Mouse (Mus musculus) intestine, embryonic 14.5 days (tissue): Measurements from ENCODE around the gene Me1. TPM values are rescaled to one million over a fixed set of nuclear protein-coding genes. Genes with fewer than 3 reads are reported as not detected.

ENCODE experiments used
- ATAC-seq: fragments of 200-750 bp; cut with Nextera tagmentation; replicated peaks from 2 replicates; pipeline ENCODE4 v1.8.0; 2017; ENCODE audit warnings: low read depth, moderate number of reproducible peaks, moderate TSS enrichment, moderate library complexity; ENCODE audit not compliant: low FRiP score, low TSS enrichment
- DNase-seq: peaks from one replicate; pipeline ENCODE4 v3.0.0-alpha.2; 2018; ENCODE audit warnings: low spot score
- H3K27ac ChIP-seq: fragments of 300-500 bp; sonication (generic); 2 replicates; pipeline ENCODE4 v1.5.1; 2014; ENCODE audit warnings: low read depth, mild to moderate bottlenecking, control low read depth
- H3K27me3 ChIP-seq: fragments of 300-500 bp; sonication (generic); replicated peaks from 2 replicates; pipeline ENCODE4 v1.6.1; 2014; ENCODE audit warnings: low read length, control low read depth; ENCODE audit not compliant: control insufficient read depth, insufficient read depth
- H3K36me3 ChIP-seq: fragments of 300-500 bp; sonication (generic); 2 replicates; pipeline ENCODE4 v1.6.1; 2014; ENCODE audit warnings: low read length, control low read depth; ENCODE audit not compliant: control insufficient read depth, insufficient read depth
- H3K4me1 ChIP-seq: fragments of 300-500 bp; sonication (generic); replicated peaks from 2 replicates; pipeline ENCODE4 v1.6.1; 2014; ENCODE audit warnings: low read length, control low read depth, mixed read lengths; ENCODE audit not compliant: control insufficient read depth, insufficient read depth
- H3K4me2 ChIP-seq: fragments of 300-500 bp; sonication (generic); 2 replicates; pipeline ENCODE4 v1.6.1; 2014; ENCODE audit warnings: low read length
- H3K4me3 ChIP-seq: fragments of 300-500 bp; sonication (generic); 2 replicates; pipeline ENCODE4 v1.5.1; 2014; ENCODE audit warnings: low read depth, low read length, control low read depth, mixed read lengths
- H3K9ac ChIP-seq: fragments of 300-500 bp; sonication (generic); 2 replicates; pipeline ENCODE4 v1.6.1; 2014; ENCODE audit warnings: mild to moderate bottlenecking, low read length
- H3K9me3 ChIP-seq: fragments of 300-500 bp; sonication (generic); 2 replicates; pipeline ENCODE4 v1.6.1; 2016; ENCODE audit warnings: low read length, control low read depth; ENCODE audit not compliant: control insufficient read depth
- WGBS: fragments of 180-500 bp; shearing (Covaris S2); extraction: QIAGEN DNeasy Blood & Tissue Kit; methylation state at CpG from one replicate; pipeline ENCODE4 v1.1.7; 2014; 5-methylcytosine and 5-hydroxymethylcytosine counted together
- polyA plus RNA-seq: library from polyadenylated mRNA; unstranded; fragments of >200 nt; fragmentation: Nextera tagmentation; extraction: Ambion mirVana; gene quantifications from 2 replicates; pipeline ENCODE4 v1.2.1, GENCODE M21; 2014

Me1 gene
- polyA plus RNA-seq, 1 experiment from 2014 or later: 11.6 TPM

- Histone ChIP-seq H3K9me3 (no peaks in the 10 kb centered on the region), H3K27me3 (no peaks in the 10 kb centered on the region), H3K9ac (no peak overlapping the region), H3K4me1 (no peaks in the 10 kb centered on the region), H3K27ac (no peak overlapping the region), H3K4me2 (no peak overlapping the region), H3K36me3 (no peaks in the 10 kb centered on the region), H3K4me3 (no peak overlapping the region)
- ATAC-seq (no peak), DNase-seq (no peak)
- 43% methylated on average over 5 of the region's 5 CpGs for WGBS
Measured at GRCm38 (mm10) chr9:86717119-86717518, 21.4 kb upstream of the Me1 start.

- H3K27me3 ChIP-seq: no peaks in the 10 kb centered on the region
- H3K9me3 ChIP-seq: no peaks in the 10 kb centered on the region
- ATAC-seq (no peak), DNase-seq (no peak)
- no peak overlapping the region for H3K4me2 ChIP-seq
- no peak overlapping the region for H3K27ac ChIP-seq
- no peak overlapping the region for H3K4me3 ChIP-seq
- H3K9ac ChIP-seq: no peak overlapping the region
- WGBS: 52% methylated on average over 2 of the region's 2 CpGs
- H3K36me3 ChIP-seq: no peaks in the 10 kb centered on the region
- H3K4me1 ChIP-seq: no peaks in the 10 kb centered on the region
Measured at GRCm38 (mm10) chr9:86716540-86716939, 20.8 kb upstream of the Me1 start.

GRCm38 (mm10) chr9:86714089-86714488, 18.3 kb upstream of the Me1 start:
- Histone ChIP-seq H3K9ac (no peak overlapping the region), H3K4me1 (no peaks in the 10 kb centered on the region), H3K36me3 (no peaks in the 10 kb centered on the region), H3K4me3 (no peak overlapping the region), H3K9me3 (no peaks in the 10 kb centered on the region), H3K27me3 (no peaks in the 10 kb centered on the region), H3K27ac (no peak overlapping the region), H3K4me2 (no peak overlapping the region)
- DNase-seq: no peak
- ATAC-seq: no peak
- whole genome bisulfite sequencing: 81% methylated on average over 3 of the region's 3 CpGs

- no peak for DNase-seq
- H3K4me1 ChIP-seq: no peaks in the 10 kb centered on the region
Measured at GRCm38 (mm10) chr9:86712648-86713047, 16.9 kb upstream of the Me1 start.

GRCm38 (mm10) chr9:86710091-86710634, 14.4 kb upstream of the Me1 start:
- WGBS: 80% methylated on average over 2 of the region's 2 CpGs
- Histone ChIP-seq H3K9me3 (no peaks in the 10 kb centered on the region), H3K4me3 (no peak overlapping the region), H3K4me2 (no peak overlapping the region), H3K9ac (no peak overlapping the region), H3K4me1 (no peaks in the 10 kb centered on the region), H3K27me3 (no peaks in the 10 kb centered on the region), H3K27ac (no peak overlapping the region), H3K36me3 (no peaks in the 10 kb centered on the region)
- ATAC-seq (no peak), DNase-seq (no peak)

More at GRCm38 (mm10) chr9:86712648-86713047, 16.9 kb upstream of the Me1 start:
- Histone ChIP-seq H3K9ac (no peak overlapping the region), H3K4me3 (no peak overlapping the region), H3K4me2 (no peak overlapping the region), H3K27me3 (no peaks in the 10 kb centered on the region), H3K36me3 (no peaks in the 10 kb centered on the region), H3K9me3 (no peaks in the 10 kb centered on the region), H3K27ac (no peak overlapping the region)
- WGBS: 54% methylated on average over 2 of the region's 2 CpGs
- ATAC-seq: no peak

DNA sequence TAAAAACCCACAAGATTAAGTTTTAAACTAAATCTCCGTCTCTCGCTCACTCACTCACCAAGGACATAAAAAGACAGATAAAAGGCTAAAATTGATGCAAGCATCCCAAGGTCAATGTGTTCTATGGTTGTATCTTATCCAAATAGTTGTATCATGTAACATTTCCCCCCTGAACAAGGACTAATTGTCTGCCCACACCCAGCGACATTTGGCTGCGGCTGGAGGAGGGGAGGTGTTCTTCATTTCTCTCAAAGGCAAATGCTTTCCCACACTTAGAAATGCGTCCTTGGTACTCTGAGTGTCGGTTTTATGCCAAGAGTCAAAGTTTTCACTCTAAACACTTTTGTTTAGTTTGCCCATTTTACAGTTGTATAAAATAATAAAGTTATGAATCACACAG, 13.2 kb upstream of the Me1 start:
- no peak overlapping the region for H3K9ac ChIP-seq
- no peak overlapping the region for H3K27ac ChIP-seq
- 66% methylated on average over 6 of the region's 6 CpGs for WGBS
- H3K27me3 ChIP-seq: no peaks in the 10 kb centered on the region
- H3K4me3 ChIP-seq: no peak overlapping the region
- H3K4me2 ChIP-seq: no peak overlapping the region
- no peaks in the 10 kb centered on the region for H3K9me3 ChIP-seq
- H3K36me3 ChIP-seq: no peaks in the 10 kb centered on the region
- DNase-seq: no peak
- no peaks in the 10 kb centered on the region for H3K4me1 ChIP-seq
- no peak for ATAC-seq

DNA sequence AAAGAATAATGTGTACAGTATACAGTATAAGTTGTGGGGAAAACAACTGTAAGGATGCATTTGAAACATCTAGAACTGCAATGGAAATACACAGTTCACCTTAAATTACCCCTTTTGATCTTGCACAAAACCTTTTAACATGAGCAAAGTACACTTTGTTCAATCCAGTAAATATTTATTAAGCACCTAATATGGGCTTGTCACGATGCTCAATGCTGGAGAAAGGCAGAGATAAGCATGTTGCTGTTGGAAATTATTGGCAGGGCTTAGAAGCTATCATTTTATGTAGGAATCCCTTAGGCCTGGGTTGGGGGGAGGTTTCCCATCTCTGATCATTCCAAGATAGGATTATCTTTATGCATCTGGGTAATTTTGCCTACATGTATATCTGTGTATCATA, 11.7 kb upstream of the Me1 start:
- Histone ChIP-seq H3K4me1 (no peaks in the 10 kb centered on the region), H3K4me3 (no peak overlapping the region), H3K9ac (no peak overlapping the region), H3K9me3 (no peaks in the 10 kb centered on the region), H3K27ac (no peak overlapping the region), H3K27me3 (no peaks in the 10 kb centered on the region), H3K36me3 (no peaks in the 10 kb centered on the region), H3K4me2 (no peak overlapping the region)
- WGBS: 47% methylated on average over 1 of the region's 1 CpGs
- DNase-seq (no peak), ATAC-seq (no peak)

GRCm38 (mm10) chr9:86701844-86702243, 6.1 kb upstream of the Me1 start:
- ATAC-seq (0 out of 2 replicates have a peak, but pooled peaks have one; percentile 66), DNase-seq (no peak)
- WGBS: 15% methylated on average over 2 of the region's 2 CpGs

GRCm38 (mm10) chr9:86701264-86701663, 5.5 kb upstream of the Me1 start:
- ATAC-seq (no peak), DNase-seq (no peak)
- Histone ChIP-seq H3K9ac (no peak overlapping the region), H3K4me2 (no peak overlapping the region), H3K4me3 (no peak overlapping the region), H3K9me3 (no peaks in the 10 kb centered on the region), H3K4me1 (0 out of 2 replicates have a peak, but pooled peaks cover 2% of the 10 kb centered on the region), H3K36me3 (no peaks in the 10 kb centered on the region), H3K27me3 (no peaks in the 10 kb centered on the region), H3K27ac (0 out of 2 replicates have a peak overlapping the region, but pooled peaks have one; percentile 22)
- 20% methylated on average over 5 of the region's 5 CpGs for WGBS

More at GRCm38 (mm10) chr9:86701844-86702243, 6.1 kb upstream of the Me1 start:
- no peaks in the 10 kb centered on the region for H3K9me3 ChIP-seq
- H3K27me3 ChIP-seq: no peaks in the 10 kb centered on the region
- H3K9ac ChIP-seq: no peak overlapping the region
- H3K4me1 ChIP-seq: 0 out of 2 replicates have a peak, but pooled peaks cover 2% of the 10 kb centered on the region
- no peak overlapping the region for H3K4me2 ChIP-seq
- H3K4me3 ChIP-seq: no peak overlapping the region
- H3K27ac ChIP-seq: no peak overlapping the region
- no peaks in the 10 kb centered on the region for H3K36me3 ChIP-seq
